Mouse (Mus musculus): ENCODE measurements around the gene Unc13d.

DNA sequence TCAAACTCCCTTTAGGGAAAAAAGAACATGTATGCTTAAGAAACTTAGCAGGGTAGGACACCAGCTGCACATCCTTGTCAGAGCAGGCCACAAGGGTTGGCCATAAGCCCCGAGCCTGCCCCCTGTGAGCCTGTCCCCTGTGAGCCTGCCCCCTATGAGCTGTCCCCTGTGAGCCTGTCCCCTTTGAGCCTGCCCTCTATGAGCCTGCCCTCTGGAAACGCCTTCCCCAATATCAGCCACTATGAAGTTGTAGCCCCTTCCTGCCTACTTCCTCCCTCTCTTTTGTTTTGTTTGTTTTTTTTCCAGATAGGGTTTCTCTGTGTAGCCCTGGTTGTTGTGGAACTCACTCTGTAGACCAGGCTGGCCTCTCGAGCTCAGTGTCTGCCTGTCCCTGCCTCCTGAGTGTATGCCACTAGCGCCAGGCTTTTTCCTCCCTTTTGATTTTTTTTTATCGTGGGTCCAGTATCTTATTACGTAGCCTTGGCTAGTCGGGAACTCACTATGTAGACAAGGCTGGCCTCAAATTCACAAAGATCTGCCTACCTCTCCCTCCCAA, 3.2 kb downstream of the Unc13d start:
- no peak for TF ChIP-seq CTCF (IDR thresholded peaks at IDR 0.05; ENCODE audit: low read depth)
- TF ChIP-seq EP300 (IDR thresholded peaks at IDR 0.05; ENCODE audit: low read depth): no peak

Measured in liver, postnatal 0 days (tissue).